Mouse (Mus musculus) layer of hippocampus, postnatal 36 days (tissue): Measurements from ENCODE around the gene Cep41. TPM values are rescaled to one million over a fixed set of nuclear protein-coding genes. Genes with fewer than 3 reads are reported as not detected.
A peak's percentile ranks its signal among the peaks of the same experiment; 100 is the strongest.

Experiments used
- DNase-seq, 2 experiments: peaks; one replicate each; pipeline ENCODE4 v3.0.0; 2022
- total RNA-seq, 2 experiments: library from RNA; stranded (reverse); gene quantifications; 2 replicates each; pipeline ENCODE4 v1.2.3; 2021

Cep41 gene
- total RNA-seq, result 1 to 10 TPM; 6.7 to 6.8 TPM

GRCm38 (mm10) chr6:30693350-30693991 lies at the start of gene Cep41:
Gene Cep41, minus strand, starts transcription at chr6:30693749.
- DNase-seq, result peak; percentile 98 to 99

DNA sequence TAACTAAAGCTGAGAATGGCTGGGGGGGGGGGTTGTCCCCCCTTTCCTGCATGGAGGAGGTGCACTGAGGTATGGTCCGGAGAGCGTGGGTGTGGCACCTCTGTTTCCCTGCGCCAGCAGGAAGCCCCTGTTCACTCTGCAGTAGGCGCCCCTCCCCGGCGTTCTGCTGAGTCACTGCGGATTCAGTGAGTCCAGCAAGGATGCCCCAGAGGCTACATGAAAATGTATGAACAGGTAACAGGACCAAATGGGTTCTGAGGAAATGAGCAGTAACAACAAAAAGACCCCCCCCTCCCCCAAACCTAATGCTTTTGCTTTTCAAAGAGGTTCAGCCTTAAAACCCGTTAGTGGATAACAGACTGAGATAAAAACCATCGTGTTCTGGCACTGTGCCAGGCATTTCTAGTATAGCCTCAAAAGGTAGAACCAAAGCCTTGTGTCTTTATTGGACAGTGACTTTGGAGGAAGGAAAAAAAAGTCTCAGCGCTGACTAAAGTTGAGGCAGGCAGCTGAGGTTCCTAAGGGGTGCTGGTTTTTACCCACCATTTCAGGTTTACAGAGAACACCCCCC lies 45.7 kb upstream of the Cep41 start:
- no peak for DNase-seq

DNA sequence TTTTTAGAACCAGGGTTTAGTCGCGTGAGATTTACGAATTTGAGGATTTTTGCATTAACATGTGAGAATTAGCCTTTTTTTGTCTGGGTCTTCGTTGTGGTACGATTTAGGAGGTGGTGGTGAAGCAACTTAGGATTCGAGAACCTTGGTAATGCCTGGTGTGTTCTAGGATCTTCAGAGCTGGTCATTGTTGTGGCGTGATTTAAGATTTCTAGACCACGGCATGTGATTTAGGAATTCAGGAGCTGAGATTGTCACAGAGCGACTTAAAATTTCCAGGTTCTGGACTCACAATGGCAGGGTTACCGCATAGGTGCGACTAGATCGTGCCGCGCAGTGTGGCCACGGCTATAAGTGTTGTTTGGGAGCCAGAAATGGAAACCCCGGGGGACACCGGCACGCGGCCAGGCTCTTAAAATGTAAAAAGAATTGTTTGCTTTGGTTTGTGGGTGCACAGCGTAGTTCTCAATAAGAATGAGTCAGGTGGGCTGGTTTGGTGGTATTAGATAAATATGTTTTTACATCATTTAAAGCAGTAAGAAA lies 45.0 kb upstream of the Cep41 start:
- no peak for DNase-seq

DNA sequence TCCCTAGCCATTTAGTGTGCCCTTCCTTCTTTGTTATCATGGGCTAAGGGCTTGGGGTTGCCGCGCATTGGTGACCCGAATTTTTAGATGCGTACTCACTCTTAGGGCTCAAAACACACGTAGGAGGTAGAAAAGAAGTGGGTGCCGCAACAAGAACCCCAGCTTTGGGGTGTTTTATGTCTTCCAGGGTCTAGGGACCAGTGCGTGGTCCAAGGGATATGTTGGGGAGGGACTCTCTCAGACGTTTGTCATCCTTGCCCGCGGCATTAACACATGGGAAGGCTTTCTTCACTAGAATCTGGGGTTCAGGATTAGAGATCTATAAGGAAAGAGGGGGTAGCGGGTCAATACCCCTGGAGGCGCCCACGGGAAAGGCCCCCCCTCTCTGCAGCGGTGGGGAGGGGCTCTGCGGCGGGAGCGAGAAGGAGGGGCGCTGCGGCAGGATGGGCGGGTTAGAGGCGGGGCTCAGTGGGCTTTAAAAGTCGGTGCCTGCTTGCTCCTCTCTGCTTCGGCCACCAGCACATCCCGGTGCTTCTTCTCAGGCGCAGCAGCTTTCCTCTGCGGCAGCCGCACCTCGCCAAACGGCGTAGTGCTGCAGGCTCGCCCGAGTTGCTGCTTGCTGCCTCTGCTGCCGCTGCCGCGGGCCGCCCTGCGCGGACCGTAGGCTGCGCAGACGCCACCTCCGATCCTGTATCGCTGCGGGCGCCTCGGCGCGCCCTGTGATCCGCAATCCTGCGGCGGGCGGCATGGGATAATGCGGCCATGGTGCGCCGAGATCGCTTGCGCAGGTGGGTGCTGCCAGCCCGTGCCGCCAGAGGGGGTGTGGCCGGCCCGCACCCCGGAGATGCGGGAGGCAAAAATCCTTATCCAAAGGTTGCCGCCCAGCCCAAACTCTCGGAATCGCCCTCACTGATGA lies 44.3 kb upstream of the Cep41 start:
- DNase-seq, result peak; percentile 68 to 77

GRCm38 (mm10) chr6:30736864-30737547 lies 43.5 kb upstream of the Cep41 start:
- peak; percentile 61 to 72 for DNase-seq

DNA sequence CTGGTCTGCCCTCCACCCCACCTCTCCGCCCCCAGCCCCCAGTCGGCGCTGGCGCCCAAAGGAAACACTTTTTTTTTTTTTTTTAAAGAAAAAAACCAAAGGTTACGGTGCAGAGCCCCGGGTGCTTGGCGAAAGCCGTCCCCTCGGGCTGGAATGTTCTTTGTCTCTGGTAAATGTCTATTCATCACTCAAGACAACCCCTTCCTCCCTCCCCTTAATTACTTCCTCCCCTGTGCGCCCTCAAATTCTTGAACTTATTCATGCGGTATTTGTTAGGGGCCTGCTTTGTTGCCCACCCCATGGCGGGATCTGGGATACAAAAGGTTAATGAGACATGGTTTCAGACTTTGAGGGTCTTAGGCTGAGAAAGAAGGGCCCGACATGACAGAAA lies 42.8 kb upstream of the Cep41 start:
- DNase-seq, result no peak

- no peak for DNase-seq
These were observed 42.3 kb upstream of the Cep41 start for GRCm38 (mm10) chr6:30735728-30736371.

GRCm38 (mm10) chr6:30734988-30735727 lies 41.6 kb upstream of the Cep41 start:
- DNase-seq, result no peak

DNA sequence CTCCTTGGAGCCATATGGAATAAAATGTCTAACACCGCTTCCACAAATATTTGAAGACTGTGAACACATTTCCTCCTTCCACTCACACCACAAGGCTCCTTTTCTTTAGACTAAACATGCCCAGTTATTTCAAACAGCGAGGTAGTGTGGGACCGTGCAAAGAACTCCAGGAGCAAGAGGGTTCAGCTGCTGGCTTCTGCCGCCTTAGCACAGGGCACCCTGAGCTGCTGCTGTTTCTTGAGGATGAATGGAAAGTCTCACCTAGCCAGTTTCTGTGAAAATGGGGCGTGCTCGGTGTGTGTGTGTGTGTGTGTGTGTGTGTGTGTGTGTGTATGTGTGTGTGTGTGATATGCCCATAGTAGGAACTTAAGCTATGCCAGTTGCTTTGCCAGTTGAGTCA lies 40.9 kb upstream of the Cep41 start:
- DNase-seq, result no peak

DNA sequence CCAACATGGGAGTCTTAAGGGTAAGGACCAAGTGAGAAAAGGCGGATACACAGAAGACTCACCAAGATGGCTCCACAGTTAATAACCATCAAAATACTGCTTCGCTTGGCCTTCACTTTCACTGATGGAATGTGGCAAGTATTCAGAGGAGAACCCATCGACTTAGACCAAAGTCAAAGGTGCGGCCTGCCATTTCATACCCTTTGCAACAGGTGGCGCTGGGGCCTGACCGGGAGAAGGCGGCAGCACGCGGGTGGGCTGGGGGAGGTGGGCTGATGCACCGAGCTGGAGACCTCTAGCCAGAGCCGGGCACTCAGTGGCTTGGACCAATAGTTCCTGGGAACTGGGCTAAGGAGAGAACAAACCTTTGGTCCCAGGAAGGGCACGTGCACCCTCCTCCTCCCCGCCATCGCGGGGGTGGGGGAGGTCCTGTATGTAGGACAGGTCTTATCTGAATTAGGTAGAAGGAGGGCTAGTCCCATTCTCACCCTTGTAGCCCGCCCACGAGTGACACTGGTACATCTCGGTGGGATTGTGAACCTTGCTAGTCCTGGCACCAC lies 39.1 kb upstream of the Cep41 start:
- no peak for DNase-seq

- no peak for DNase-seq
These were observed 36.9 kb upstream of the Cep41 start for GRCm38 (mm10) chr6:30730301-30730971.

DNA sequence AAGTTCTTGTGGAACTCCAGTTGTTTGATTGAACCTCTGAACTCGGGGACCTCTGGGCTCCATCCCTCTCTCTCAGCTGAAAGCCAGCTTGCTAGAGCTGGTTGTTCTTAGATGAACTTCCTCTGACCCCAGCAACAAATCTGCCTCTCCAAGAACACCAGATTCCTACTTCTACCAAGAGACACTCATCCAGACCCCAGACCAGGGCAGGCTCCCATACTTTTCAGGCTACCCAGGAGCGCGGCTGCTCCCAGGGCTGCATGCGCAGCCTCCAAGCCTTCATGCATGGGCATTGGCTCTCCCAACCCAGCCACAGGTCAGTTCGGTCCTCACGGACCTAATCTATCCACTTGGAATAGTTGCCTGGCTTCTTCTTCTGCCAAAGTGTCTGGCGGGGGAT lies 29.8 kb upstream of the Cep41 start, which contains the start of gene Mest:
Mest (plus strand) TSS at position 217 of the 400 bp plus-strand sequence.
- no peak for DNase-seq

DNA sequence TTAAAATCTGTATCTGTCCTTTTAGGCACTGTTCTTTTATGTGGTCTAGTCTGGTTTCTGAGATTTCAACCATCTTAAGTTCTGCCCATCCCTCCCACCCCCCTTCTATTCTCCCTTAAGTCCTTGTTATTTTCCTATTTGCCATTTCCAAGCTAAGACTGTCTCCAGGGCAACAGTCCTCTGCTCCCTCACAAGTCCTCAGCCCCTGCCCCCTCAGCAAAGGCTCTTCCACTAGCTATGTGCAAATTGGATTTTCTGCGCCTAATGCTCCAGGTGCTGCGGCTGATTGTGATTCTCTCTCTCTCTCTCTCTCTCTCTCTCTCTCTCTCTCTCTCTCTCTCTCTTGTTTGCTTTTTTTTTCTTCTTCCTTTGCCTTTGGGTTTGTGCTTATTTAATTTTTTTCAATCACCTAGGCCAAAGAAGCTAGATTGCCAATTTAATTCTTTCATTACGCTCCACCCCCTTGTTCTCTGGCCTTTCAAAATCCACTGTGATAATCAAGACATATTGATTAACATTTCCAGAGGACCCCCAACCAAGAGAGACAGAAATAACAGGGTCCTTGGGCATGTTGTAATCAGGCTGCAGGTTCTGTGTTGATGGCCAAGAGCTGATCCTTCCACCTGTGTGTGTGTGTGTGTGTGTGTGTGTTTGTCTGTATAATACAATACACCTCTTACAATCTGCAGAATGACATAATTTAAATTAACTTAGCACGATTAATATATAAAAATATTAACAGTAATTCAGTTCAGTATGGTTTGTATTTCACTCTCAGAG lies 29.0 kb upstream of the Cep41 start:
- no peak for DNase-seq

DNA sequence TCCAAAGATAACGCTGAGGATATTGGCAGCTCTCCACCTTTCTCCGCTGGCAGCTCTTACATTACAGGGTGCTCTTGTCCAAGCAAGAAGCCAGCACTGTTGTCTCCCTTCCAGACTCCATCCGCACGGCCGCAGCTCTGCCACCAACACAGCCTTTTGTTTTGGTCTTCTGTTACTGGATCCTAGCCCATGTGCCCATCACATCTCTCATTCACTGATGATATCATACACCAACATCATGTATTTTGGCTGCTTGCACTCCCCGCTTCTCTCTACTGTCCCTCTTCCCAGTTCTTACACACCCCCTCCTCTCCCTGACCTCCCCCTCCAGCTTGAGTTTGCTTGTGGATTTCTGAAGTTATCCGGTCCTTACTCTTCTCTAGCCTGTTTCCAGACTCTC lies 23.2 kb upstream of the Cep41 start:
- no peak for DNase-seq

DNA sequence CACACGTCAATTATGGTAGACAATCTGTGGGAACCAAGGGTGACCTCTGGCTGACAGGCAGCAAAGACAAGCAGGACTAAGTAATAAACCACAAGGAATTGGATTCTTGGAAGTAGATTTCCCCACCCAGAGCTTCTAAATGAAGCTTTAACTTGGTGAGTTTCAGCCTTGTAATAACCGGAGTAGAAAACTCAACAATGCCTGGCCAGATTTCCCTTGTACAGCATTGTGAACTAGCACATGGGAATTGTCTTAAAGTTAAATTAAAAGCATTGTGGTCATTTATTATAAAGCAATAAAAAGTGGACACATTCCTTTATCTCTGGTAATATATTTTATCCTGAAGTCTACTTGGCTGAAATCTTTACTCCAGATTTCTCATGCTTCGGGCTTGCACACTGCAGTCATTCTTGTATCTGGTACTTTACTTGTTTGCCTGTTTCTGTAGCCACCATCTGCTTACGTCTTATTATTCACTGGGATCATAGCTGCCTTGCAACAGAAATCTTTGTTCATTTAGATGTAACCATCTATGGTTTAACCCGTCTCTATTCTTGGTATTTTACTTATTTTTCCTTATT lies 21.4 kb upstream of the Cep41 start:
- no peak for DNase-seq

DNA sequence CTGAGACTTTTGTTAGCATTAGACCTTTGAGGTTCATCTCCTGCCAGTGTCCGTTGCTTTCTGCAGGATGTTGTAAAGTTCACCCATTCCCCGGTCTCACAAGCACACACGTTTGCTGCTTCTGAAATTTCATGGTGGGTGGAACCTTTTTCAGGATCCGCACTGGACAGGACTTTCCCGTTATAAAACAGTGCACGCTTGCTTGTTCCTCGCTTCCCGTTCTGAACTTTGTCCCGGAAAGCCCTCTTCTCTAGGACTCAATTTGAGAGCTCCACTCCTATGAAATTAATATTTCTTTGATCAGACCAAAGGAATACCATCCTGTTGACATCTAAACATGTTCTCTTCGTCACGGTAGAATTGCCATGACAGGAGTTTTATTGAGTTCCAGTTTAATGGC lies 20.3 kb upstream of the Cep41 start:
- DNase-seq, result no peak

GRCm38 (mm10) chr6:30713455-30713854 lies 19.9 kb upstream of the Cep41 start:
- no peak for DNase-seq

- DNase-seq, result no peak
These were observed 18.9 kb upstream of the Cep41 start for GRCm38 (mm10) chr6:30712484-30712883.

DNA sequence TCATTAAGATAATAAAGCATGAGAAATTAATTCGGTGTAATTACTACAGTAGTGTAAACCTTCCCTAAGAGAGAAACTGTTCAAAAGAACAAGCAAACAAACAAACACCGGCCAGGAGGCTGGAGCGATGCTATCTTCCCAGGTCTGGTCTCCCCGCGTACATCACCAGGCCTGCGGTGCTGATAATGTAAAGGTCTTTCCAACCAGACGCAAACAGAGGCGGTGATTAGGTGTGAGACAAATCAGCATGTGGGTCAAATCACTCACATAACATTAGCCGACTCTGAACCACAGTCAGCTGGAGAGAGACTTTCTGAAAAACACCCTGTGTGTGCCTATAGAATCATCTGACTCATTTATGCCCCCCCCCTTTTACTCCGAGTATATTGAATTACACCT lies 17.8 kb upstream of the Cep41 start:
- no peak for DNase-seq
